Comparison of ENCODE assay signal across 8 mouse cellular contexts in genomic region chr13:117202755-117203471, GRCm38 (mm10). TPM values are rescaled to one million over a fixed set of nuclear protein-coding genes. Genes with fewer than 3 reads are reported as not detected.
DNase-seq lines count a peak whose midpoint lies in the region; ATAC-seq and TF ChIP-seq lines count a peak whose summit lies in the region.

No protein-coding gene starts in this region.

- no peaks in the 10 kb centered on the region for H3K36me3 ChIP-seq in kidney, embryonic 14.5 days (ENCODE audit: control insufficient read depth, insufficient read depth, low read length)
- H3K36me3 ChIP-seq in C2C12 (ENCODE audit: control insufficient read depth, insufficient read depth), result no peaks in the 10 kb centered on the region
- no peaks in the 10 kb centered on the region for H3K36me3 ChIP-seq in embryonic facial prominence, embryonic 15.5 days
- no peaks in the 10 kb centered on the region for H3K36me3 ChIP-seq in intestine, embryonic 15.5 days
- H3K36me3 ChIP-seq in midbrain, postnatal 0 days (ENCODE audit: insufficient read depth, low read length), result no peaks in the 10 kb centered on the region

- WGBS in kidney, embryonic 14.5 days, result 46% methylated on average over 22 of the region's 22 CpGs
- 41% methylated on average over 22 of the region's 22 CpGs for WGBS in embryonic facial prominence, embryonic 15.5 days
- WGBS in intestine, embryonic 15.5 days, result 43% methylated on average over 22 of the region's 22 CpGs
- WGBS in midbrain, postnatal 0 days, result 49% methylated on average over 22 of the region's 22 CpGs

- no peak overlapping the region for H3K9ac ChIP-seq in kidney, embryonic 14.5 days (ENCODE audit: low read depth, low read length)
- no peak overlapping the region for H3K9ac ChIP-seq in embryonic facial prominence, embryonic 15.5 days
- H3K9ac ChIP-seq in intestine, embryonic 15.5 days, result no peak overlapping the region
- no peak overlapping the region for H3K9ac ChIP-seq in midbrain, postnatal 0 days (replicated peaks; ENCODE audit: low read length, poor library complexity, severe bottlenecking)

- H3K79me3 ChIP-seq in C2C12 (ENCODE audit: low read depth), result no peaks in the 10 kb centered on the region

- H3K4me1 ChIP-seq in kidney, embryonic 14.5 days (ENCODE audit: control insufficient read depth, insufficient read depth, low read length), result no peaks in the 10 kb centered on the region
- H3K4me1 ChIP-seq in embryonic facial prominence, embryonic 15.5 days, result no peaks in the 10 kb centered on the region
- no peaks in the 10 kb centered on the region for H3K4me1 ChIP-seq in intestine, embryonic 15.5 days (replicated peaks)
- no peaks in the 10 kb centered on the region for H3K4me1 ChIP-seq in midbrain, postnatal 0 days (ENCODE audit: insufficient read depth, low read length)

- ATAC-seq in kidney, embryonic 14.5 days (ENCODE audit: low FRiP score, low TSS enrichment), result peak; percentile 74
- ATAC-seq in embryonic facial prominence, embryonic 15.5 days (ENCODE audit: insufficient number of reproducible peaks, low FRiP score, low TSS enrichment, low read depth), result no peak
- ATAC-seq in intestine, embryonic 15.5 days, result 0 out of 2 replicates have a peak, but pooled peaks have one; percentile 20
- ATAC-seq in midbrain, postnatal 0 days (ENCODE audit: low FRiP score), result no peak

- H3K4me2 ChIP-seq in kidney, embryonic 14.5 days (replicated peaks; ENCODE audit: low read depth, low read length), result no peak overlapping the region; the same call in 1 of the 2 replicates
- 0 out of 2 replicates have a peak overlapping the region, but pooled peaks have one; percentile 17 for H3K4me2 ChIP-seq in embryonic facial prominence, embryonic 15.5 days (replicated peaks)
- H3K4me2 ChIP-seq in intestine, embryonic 15.5 days (replicated peaks), result no peak overlapping the region
- H3K4me2 ChIP-seq in midbrain, postnatal 0 days (ENCODE audit: low read depth, low read length, poor library complexity, severe bottlenecking), result no peak overlapping the region

- H3K27me3 ChIP-seq in kidney, embryonic 14.5 days (ENCODE audit: control insufficient read depth, insufficient read depth, low read length), result no peaks in the 10 kb centered on the region
- H3K27me3 ChIP-seq in C2C12 (ENCODE audit: control insufficient read depth, insufficient read depth, insufficient read length), result no peaks in the 10 kb centered on the region
- H3K27me3 ChIP-seq in embryonic facial prominence, embryonic 15.5 days, result no peaks in the 10 kb centered on the region
- H3K27me3 ChIP-seq in intestine, embryonic 15.5 days (replicated peaks), result no peaks in the 10 kb centered on the region
- no peaks in the 10 kb centered on the region for H3K27me3 ChIP-seq in midbrain, postnatal 0 days (ENCODE audit: insufficient read depth, low read length)

- DNase-seq in kidney, postnatal 25 days, result no peak
- DNase-seq in adipocyte (ENCODE audit: low spot score), result peak; percentile 42
- peak; percentile 38 for DNase-seq in midbrain, postnatal 0 days (ENCODE audit: low spot score)
- no peak for DNase-seq in spleen, adult 18-20 months

- H3K4me3 ChIP-seq in kidney, embryonic 14.5 days (ENCODE audit: low read length), result no peak overlapping the region
- no peak overlapping the region for H3K4me3 ChIP-seq in C2C12 (ENCODE audit: insufficient read depth, poor library complexity, severe bottlenecking)
- H3K4me3 ChIP-seq in embryonic facial prominence, embryonic 15.5 days (replicated peaks), result no peak overlapping the region
- no peak overlapping the region for H3K4me3 ChIP-seq in intestine, embryonic 15.5 days (replicated peaks)
- no peak overlapping the region for H3K4me3 ChIP-seq in midbrain, postnatal 0 days (ENCODE audit: low read depth, low read length)

- no peak overlapping the region for H3K27ac ChIP-seq in kidney, embryonic 14.5 days (ENCODE audit: low read depth, low read length)
- no peak overlapping the region for H3K27ac ChIP-seq in embryonic facial prominence, embryonic 15.5 days (replicated peaks)
- no peak overlapping the region for H3K27ac ChIP-seq in intestine, embryonic 15.5 days
- no peak overlapping the region for H3K27ac ChIP-seq in midbrain, postnatal 0 days (ENCODE audit: low read depth, low read length)

- peak; percentile 39 for TF ChIP-seq CTCF in C2C12 (IDR thresholded peaks at IDR 0.05; ENCODE audit: control insufficient read depth, insufficient read depth, insufficient read length)
- TF ChIP-seq CTCF in midbrain, postnatal 0 days (IDR thresholded peaks at IDR 0.05), result peak; percentile 73

- H3ac ChIP-seq in C2C12 (ENCODE audit: control insufficient read depth, insufficient read length, low read depth), result no peak overlapping the region

- no peaks in the 10 kb centered on the region for H3K9me3 ChIP-seq in kidney, embryonic 14.5 days (ENCODE audit: control insufficient read depth, low read length)
- no peaks in the 10 kb centered on the region for H3K9me3 ChIP-seq in embryonic facial prominence, embryonic 15.5 days (replicated peaks)
- no peaks in the 10 kb centered on the region for H3K9me3 ChIP-seq in intestine, embryonic 15.5 days
- no peaks in the 10 kb centered on the region for H3K9me3 ChIP-seq in midbrain, postnatal 0 days (ENCODE audit: low read length)

- no peaks in the 10 kb centered on the region for H3K79me2 ChIP-seq in C2C12 (ENCODE audit: control insufficient read depth, insufficient read depth)

TF ChIP-seq in C2C12, 6 proteins besides CTCF, POLR2A, EP300 and RAD21:
- no peak for TF ChIP-seq MAX (IDR thresholded peaks at IDR 0.05)
- TF ChIP-seq USF1 (IDR thresholded peaks at IDR 0.05; ENCODE audit: low read depth), result no peak
- no peak for TF ChIP-seq MYOG (IDR thresholded peaks at IDR 0.05; ENCODE audit: control insufficient read depth, extremely low read depth, insufficient read length)

RNA-seq across cellular contexts. Expression of gene Emb, which starts 5.4 kb away (rescaled TPM):
- 34.9 and 47.3 TPM in 2 replicates for polyA plus RNA-seq in kidney, embryonic 14.5 days (2014; fragmentation: Nextera tagmentation; extraction: Ambion mirVana)
- polyA plus RNA-seq in C2C12 (2012; fragmentation: generic; extraction: Trizol), result 9.5 TPM
- 42.1 and 49.0 TPM in 2 replicates for polyA plus RNA-seq in embryonic facial prominence, embryonic 15.5 days (2015; fragmentation: Nextera tagmentation; extraction: Ambion mirVana)
- 11.3 and 11.5 TPM in 2 replicates for polyA plus RNA-seq in intestine, embryonic 15.5 days (2015; fragmentation: Nextera tagmentation; extraction: Ambion mirVana)
- 9.2 and 13.6 TPM in 2 replicates for total RNA-seq in midbrain, postnatal 0 days (2014; rRNA removed)
- polyA plus RNA-seq in midbrain, postnatal 0 days (2015; fragmentation: Nextera tagmentation; extraction: Ambion mirVana), result 10.3 and 12.0 TPM in 2 replicates

RNA-seq across cellular contexts. Expression of gene Gm17509, which starts 18.0 kb away (rescaled TPM):
- 0.09 and 0.38 TPM in 2 replicates for polyA plus RNA-seq in kidney, embryonic 14.5 days (2014; fragmentation: Nextera tagmentation; extraction: Ambion mirVana)
- polyA plus RNA-seq in C2C12 (2012; fragmentation: generic; extraction: Trizol), result 0.04 TPM
- 0.09 and 0.31 TPM in 2 replicates for polyA plus RNA-seq in embryonic facial prominence, embryonic 15.5 days (2015; fragmentation: Nextera tagmentation; extraction: Ambion mirVana)
- polyA plus RNA-seq in intestine, embryonic 15.5 days (2015; fragmentation: Nextera tagmentation; extraction: Ambion mirVana), result 0.06 TPM in 1 of 2 replicates, not detected in the other
- 0.71 and 0.80 TPM in 2 replicates for total RNA-seq in midbrain, postnatal 0 days (2014; rRNA removed)
- 0.10 and 0.16 TPM in 2 replicates for polyA plus RNA-seq in midbrain, postnatal 0 days (2015; fragmentation: Nextera tagmentation; extraction: Ambion mirVana)

Comparison
In these comparisons a context has a peak if more than half of its experiments do, and no peak if none do; other contexts are left out.
1. ATAC-seq: peak in kidney, embryonic 14.5 days (single experiment) and intestine, embryonic 15.5 days (single experiment); none in embryonic facial prominence, embryonic 15.5 days (single experiment) and midbrain, postnatal 0 days (single experiment).
2. DNase-seq: peak in adipocyte (single experiment) and midbrain, postnatal 0 days (single experiment); none in kidney, postnatal 25 days (0 of 2) and spleen, adult 18-20 months (0 of 2).